ENCODE assay signal across 7 mouse cellular contexts in genomic region chr11:100959464-100959810, GRCm38 (mm10). TPM values are rescaled to one million over a fixed set of nuclear protein-coding genes. Genes with fewer than 3 reads are reported as not detected.
DNase-seq lines count a peak whose midpoint lies in the region; ATAC-seq and TF ChIP-seq lines count a peak whose summit lies in the region.

No protein-coding gene starts in this region.

- TF ChIP-seq EP300 in ES-Bruce4 (IDR thresholded peaks at IDR 0.05; ENCODE audit: insufficient read depth, low read depth, low read length): no peak

- no peak overlapping the region for H3K27ac ChIP-seq in ES-Bruce4 (ENCODE audit: insufficient read depth, low read length)
- no peak overlapping the region for H3K27ac ChIP-seq in embryonic facial prominence, embryonic 13.5 days
- H3K27ac ChIP-seq in small intestine, adult 2 months (ENCODE audit: insufficient read depth, low read depth, low read length): no peak overlapping the region

- peaks cover 3% of the 10 kb centered on the region for H3K4me1 ChIP-seq in ES-Bruce4 (ENCODE audit: control insufficient read depth, insufficient read depth, low read length)
- peaks cover 46% of the 10 kb centered on the region for H3K4me1 ChIP-seq in embryonic facial prominence, embryonic 13.5 days
- H3K4me1 ChIP-seq in small intestine, adult 2 months (ENCODE audit: control insufficient read depth, insufficient read depth, insufficient read length, low read length): peaks cover 9% of the 10 kb centered on the region

- no peak for TF ChIP-seq POLR2A in ES-Bruce4 (IDR thresholded peaks at IDR 0.05; ENCODE audit: insufficient read depth, low read length)
- no peak for TF ChIP-seq POLR2A in small intestine, adult 2 months (IDR thresholded peaks at IDR 0.05; ENCODE audit: low read depth, low read length)

- 6% methylated on average over 14 of the region's 14 CpGs for WGBS in embryonic facial prominence, embryonic 13.5 days
- WGBS in small intestine, adult 2 months: 4% methylated on average over 14 of the region's 14 CpGs

- no peak for ATAC-seq in embryonic facial prominence, embryonic 13.5 days (ENCODE audit: insufficient number of reproducible peaks, insufficient read depth, low FRiP score, low TSS enrichment, low read depth)

- peak overlapping the region; percentile 51 for H3K4me2 ChIP-seq in embryonic facial prominence, embryonic 13.5 days

- H3K4me3 ChIP-seq in ES-Bruce4 (ENCODE audit: low read depth, low read length): peak overlapping the region; percentile 65
- H3K4me3 ChIP-seq in embryonic facial prominence, embryonic 13.5 days: peak overlapping the region; percentile 27
- H3K4me3 ChIP-seq in small intestine, adult 2 months (ENCODE audit: low read depth, low read length): 0 out of 2 replicates have a peak overlapping the region, but pooled peaks have one; percentile 43

- TF ChIP-seq CTCF in ES-Bruce4 (IDR thresholded peaks at IDR 0.05; ENCODE audit: low read depth, low read length): peak; percentile 30
- peak; percentile 62; the same call in 1 of the 2 replicates for TF ChIP-seq CTCF in small intestine, adult 2 months (IDR thresholded peaks at IDR 0.05; ENCODE audit: extremely low read depth, insufficient read length, insufficient replicate concordance, low read depth, low read length)

- H3K9ac ChIP-seq in ES-Bruce4 (ENCODE audit: low read depth, poor library complexity, severe bottlenecking): peak overlapping the region; percentile 14
- no peak overlapping the region for H3K9ac ChIP-seq in embryonic facial prominence, embryonic 13.5 days

- H3K9me3 ChIP-seq in ES-Bruce4 (replicated peaks; ENCODE audit: control insufficient read depth, insufficient read depth, low read length, poor library complexity, severe bottlenecking): no peaks in the 10 kb centered on the region
- no peaks in the 10 kb centered on the region for H3K9me3 ChIP-seq in embryonic facial prominence, embryonic 13.5 days

- no peaks in the 10 kb centered on the region for H3K27me3 ChIP-seq in ES-Bruce4 (ENCODE audit: control insufficient read depth, insufficient read depth, low read length, poor library complexity, severe bottlenecking)
- peaks cover 32% of the 10 kb centered on the region for H3K27me3 ChIP-seq in embryonic facial prominence, embryonic 13.5 days
- H3K27me3 ChIP-seq in small intestine, adult 2 months (ENCODE audit: control insufficient read depth, insufficient read depth, low read length): peaks cover 11% of the 10 kb centered on the region

- intact Hi-C loops in heart, postnatal 25 days (cut with DNase I): loop anchor here (2.0 kb wide), 2 partner anchors 99 to 245 kb away; no protein-coding TSS in a partner anchor

- peak; percentile 60 for DNase-seq in adrenal gland, adult 8-10 months
- peak; percentile 47 for DNase-seq in heart, postnatal 25 days (ENCODE audit: low spot score)
- DNase-seq in layer of hippocampus, postnatal 14 days (ENCODE audit: low spot score in 2 of 2): peak; percentile 51 to 59
- DNase-seq in lung, postnatal 25 days (ENCODE audit: low spot score): peak; percentile 76

- H3K36me3 ChIP-seq in ES-Bruce4 (ENCODE audit: control insufficient read depth, insufficient read depth, low read length, poor library complexity, severe bottlenecking): no peaks in the 10 kb centered on the region
- peaks cover 26% of the 10 kb centered on the region for H3K36me3 ChIP-seq in embryonic facial prominence, embryonic 13.5 days
- H3K36me3 ChIP-seq in small intestine, adult 2 months (ENCODE audit: control insufficient read depth, insufficient read depth, low read length): no peaks in the 10 kb centered on the region; the same call in 1 of the 2 replicates

RNA-seq across cellular contexts. Expression of gene Cavin1, which starts 11.2 kb away (rescaled TPM):
- polyA plus RNA-seq in ES-Bruce4 (2011; ENCODE audit: insufficient read depth, insufficient read length, low read depth, missing spikeins): 78.5 and 79.8 TPM in 2 replicates
- total RNA-seq in adrenal gland, adult 8-10 months (2022): 100 to 1,000 TPM; 321 to 363 (median 344) TPM
- polyA plus RNA-seq in embryonic facial prominence, embryonic 13.5 days (2015; fragmentation: Nextera tagmentation; extraction: Ambion mirVana): 152 and 169 TPM in 2 replicates
- total RNA-seq in heart, postnatal 25 days (2021): 100 to 1,000 TPM; 275 to 277 TPM
- total RNA-seq in layer of hippocampus, postnatal 14 days (2021): 10 to 100 TPM; 16.3 to 21.5 TPM
- polyA plus RNA-seq in small intestine, adult 2 months (2012; rRNA removed): 27.4 and 42.8 TPM in 2 replicates

RNA-seq across cellular contexts. Expression of gene Stat3, which starts 20.1 kb away (rescaled TPM):
- polyA plus RNA-seq in ES-Bruce4 (2011; ENCODE audit: insufficient read depth, insufficient read length, low read depth, missing spikeins): 31.2 and 39.8 TPM in 2 replicates
- total RNA-seq in adrenal gland, adult 8-10 months (2022): 100 to 1,000 TPM in 1 of 4 experiments, 10 to 100 TPM in 3; 84.0 to 116 (median 95.7) TPM
- 40.7 and 48.3 TPM in 2 replicates for polyA plus RNA-seq in embryonic facial prominence, embryonic 13.5 days (2015; fragmentation: Nextera tagmentation; extraction: Ambion mirVana)
- total RNA-seq in heart, postnatal 25 days (2021): 100 to 1,000 TPM in 1 of 2 experiments, 10 to 100 TPM in 1; 91.3 to 119 TPM
- total RNA-seq in layer of hippocampus, postnatal 14 days (2021): 10 to 100 TPM; 34.9 to 36.4 TPM
- polyA plus RNA-seq in small intestine, adult 2 months (2012; rRNA removed): 55.2 and 106 TPM in 2 replicates

RNA-seq across cellular contexts. Expression of gene Atp6v0a1, which starts 49.8 kb away (rescaled TPM):
- polyA plus RNA-seq in ES-Bruce4 (2011; ENCODE audit: insufficient read depth, insufficient read length, low read depth, missing spikeins): 33.7 and 37.5 TPM in 2 replicates
- total RNA-seq in adrenal gland, adult 8-10 months (2022): 100 to 1,000 TPM; 155 to 222 (median 186) TPM
- 33.2 and 38.8 TPM in 2 replicates for polyA plus RNA-seq in embryonic facial prominence, embryonic 13.5 days (2015; fragmentation: Nextera tagmentation; extraction: Ambion mirVana)
- 10 to 100 TPM; 84.7 to 87.3 TPM for total RNA-seq in heart, postnatal 25 days (2021)
- 100 to 1,000 TPM; 451 to 457 TPM for total RNA-seq in layer of hippocampus, postnatal 14 days (2021)
- polyA plus RNA-seq in small intestine, adult 2 months (2012; rRNA removed): 43.5 and 69.5 TPM in 2 replicates

Comparison
In these comparisons a context has a peak if more than half of its experiments do, and no peak if none do; other contexts are left out.
1. RNA of gene Cavin1, which starts 11.2 kb away (total RNA-seq): 321 to 363 TPM in adrenal gland, adult 8-10 months and 275 to 277 TPM in heart, postnatal 25 days; 16.3 to 21.5 TPM in layer of hippocampus, postnatal 14 days; every median in the first group is over 10 times any median in the second.
2. Peak in every context shown above with its lines, with median percentiles within 50 percentile points of each other: H3K4me3 ChIP-seq and DNase-seq.